Mouse (Mus musculus) neural tube, embryonic 12.5 days (tissue): ENCODE results near the gene Ddx50. TPM values are rescaled to one million over a fixed set of nuclear protein-coding genes. Genes with fewer than 3 reads are reported as not detected.

Source experiments
- ATAC-seq: fragments of 200-750 bp; cut with Nextera tagmentation; 2 replicates; pipeline ENCODE4 v1.8.0; 2017; ENCODE audit warnings: low read depth, mild to moderate bottlenecking, moderate TSS enrichment, moderate library complexity; ENCODE audit not compliant: low FRiP score
- H3K27ac ChIP-seq: fragments of 300-500 bp; sonication (generic); 2 replicates; pipeline ENCODE4 v1.5.1; 2016
- H3K27me3 ChIP-seq: fragments of 300-500 bp; sonication (generic); replicated peaks from 2 replicates; pipeline ENCODE4 v1.6.1; 2016; ENCODE audit warnings: mild to moderate bottlenecking
- H3K36me3 ChIP-seq: fragments of 300-500 bp; sonication (generic); 2 replicates; pipeline ENCODE4 v1.6.1; 2016; ENCODE audit warnings: mild to moderate bottlenecking
- H3K4me1 ChIP-seq: fragments of 300-500 bp; sonication (generic); 2 replicates; pipeline ENCODE4 v1.6.1; 2016
- H3K4me2 ChIP-seq: fragments of 300-500 bp; sonication (generic); replicated peaks from 2 replicates; pipeline ENCODE4 v1.6.1; 2016; ENCODE audit warnings: mild to moderate bottlenecking
- H3K4me3 ChIP-seq: fragments of 300-500 bp; sonication (generic); 2 replicates; pipeline ENCODE4 v1.5.1; 2016
- H3K9ac ChIP-seq: fragments of 300-500 bp; sonication (generic); 2 replicates; pipeline ENCODE4 v1.6.1; 2016; ENCODE audit warnings: mild to moderate bottlenecking
- H3K9me3 ChIP-seq: fragments of 300-500 bp; sonication (generic); 2 replicates; pipeline ENCODE4 v1.6.1; 2016; ENCODE audit warnings: mild to moderate bottlenecking
- WGBS: fragments of 180-500 bp; shearing (Covaris S2); methylation state at CpG from one replicate; pipeline ENCODE4 v1.1.7; 2016; 5-methylcytosine and 5-hydroxymethylcytosine counted together
- polyA plus RNA-seq: library from polyadenylated mRNA; unstranded; fragments of >200 nt; fragmentation: Nextera tagmentation; extraction: Ambion mirVana; gene quantifications from 2 replicates; pipeline ENCODE4 v1.2.1, GENCODE M21; 2016

Ddx50 gene
- polyA plus RNA-seq, 1 experiment from 2014 or later: 112 TPM

- Histone ChIP-seq H3K27ac (no peak overlapping the region), H3K4me2 (peak overlapping the region; percentile 3; the same call in 1 of the 2 replicates), H3K4me1 (no peaks in the 10 kb centered on the region), H3K27me3 (no peaks in the 10 kb centered on the region), H3K36me3 (no peaks in the 10 kb centered on the region), H3K9ac (no peak overlapping the region), H3K4me3 (no peak overlapping the region), H3K9me3 (no peaks in the 10 kb centered on the region)
- ATAC-seq: no peak
- 56% methylated on average over 27 of the region's 27 CpGs for WGBS
These were observed 14.1 kb upstream of the Ddx50 start for GRCm38 (mm10) chr10:62664963-62665590.

- 88% methylated on average over 10 of the region's 10 CpGs for WGBS
- no peak overlapping the region for H3K27ac ChIP-seq
These were observed 13.2 kb upstream of the Ddx50 start for GRCm38 (mm10) chr10:62664171-62664570.

GRCm38 (mm10) chr10:62656711-62657110 lies 5.7 kb upstream of the Ddx50 start:
- Histone ChIP-seq H3K36me3 (no peaks in the 10 kb centered on the region), H3K27me3 (no peaks in the 10 kb centered on the region), H3K9ac (no peak overlapping the region), H3K4me2 (no peak overlapping the region), H3K9me3 (no peaks in the 10 kb centered on the region), H3K4me3 (no peak overlapping the region), H3K4me1 (no peaks in the 10 kb centered on the region), H3K27ac (no peak overlapping the region)
- 84% methylated on average over 7 of the region's 7 CpGs for WGBS
- ATAC-seq: no peak

More at GRCm38 (mm10) chr10:62664171-62664570, 13.2 kb upstream of the Ddx50 start:
- Histone ChIP-seq H3K9ac (no peak overlapping the region), H3K36me3 (no peaks in the 10 kb centered on the region), H3K4me2 (no peak overlapping the region), H3K9me3 (no peaks in the 10 kb centered on the region), H3K4me1 (no peaks in the 10 kb centered on the region), H3K4me3 (no peak overlapping the region), H3K27me3 (no peaks in the 10 kb centered on the region)
- ATAC-seq: no peak

- Histone ChIP-seq H3K4me2 (peak overlapping the region; percentile 71), H3K27me3 (no peaks in the 10 kb centered on the region), H3K9me3 (no peaks in the 10 kb centered on the region), H3K9ac (peak overlapping the region; percentile 61), H3K27ac (peak overlapping the region; percentile 76), H3K4me1 (peaks cover 13% of the 10 kb centered on the region), H3K4me3 (peak overlapping the region; percentile 88), H3K36me3 (0 out of 2 replicates have a peak, but pooled peaks cover 3% of the 10 kb centered on the region)
- WGBS: 27% methylated on average over 3 of the region's 3 CpGs
- no peak for ATAC-seq
These were observed 943 bp upstream of the Ddx50 start for GRCm38 (mm10) chr10:62651961-62652360.

- H3K4me3 ChIP-seq: peak overlapping the region; percentile 88
- WGBS: under 1% methylated on average over 17 of the region's 17 CpGs
- peak overlapping the region; percentile 69 for H3K27ac ChIP-seq
- peak overlapping the region; percentile 71 for H3K4me2 ChIP-seq
- no peak for ATAC-seq
- peaks cover 15% of the 10 kb centered on the region for H3K36me3 ChIP-seq
- peak overlapping the region; percentile 85 for H3K9ac ChIP-seq
- H3K27me3 ChIP-seq: no peaks in the 10 kb centered on the region
- H3K9me3 ChIP-seq: no peaks in the 10 kb centered on the region
- peaks cover 13% of the 10 kb centered on the region for H3K4me1 ChIP-seq
These were observed 648 bp downstream of the Ddx50 start for GRCm38 (mm10) chr10:62650358-62650782.

GRCm38 (mm10) chr10:62604161-62604560 lies 46.9 kb downstream of the Ddx50 start:
- H3K27ac ChIP-seq: no peak overlapping the region
- 88% methylated on average over 3 of the region's 3 CpGs for WGBS
- no peak overlapping the region for H3K4me3 ChIP-seq
- no peaks in the 10 kb centered on the region for H3K36me3 ChIP-seq
- H3K27me3 ChIP-seq: no peaks in the 10 kb centered on the region
- peaks cover 8% of the 10 kb centered on the region for H3K4me1 ChIP-seq
- H3K9ac ChIP-seq: no peak overlapping the region
- H3K4me2 ChIP-seq: no peak overlapping the region
- no peak for ATAC-seq
- H3K9me3 ChIP-seq: no peaks in the 10 kb centered on the region

- peaks cover 3% of the 10 kb centered on the region; the same call in 1 of the 2 replicates for H3K36me3 ChIP-seq
- peak overlapping the region; percentile 90 for H3K4me2 ChIP-seq
- WGBS: 90% methylated on average over 12 of the region's 12 CpGs
- ATAC-seq: no peak
- no peak overlapping the region for H3K9ac ChIP-seq
- no peaks in the 10 kb centered on the region for H3K27me3 ChIP-seq
- H3K4me1 ChIP-seq: peaks cover 8% of the 10 kb centered on the region
- H3K27ac ChIP-seq: no peak overlapping the region
- no peak overlapping the region for H3K4me3 ChIP-seq
- no peaks in the 10 kb centered on the region for H3K9me3 ChIP-seq
These were observed 47.6 kb downstream of the Ddx50 start for GRCm38 (mm10) chr10:62603233-62604030.

- no peak within 1 kb of the TSS for H3K27ac ChIP-seq
- peaks cover 8% of the 10 kb centered on the region for H3K4me1 ChIP-seq
- ATAC-seq: peak; percentile 98
- WGBS: 7% methylated on average over 53 of the region's 53 CpGs
- H3K36me3 ChIP-seq: peaks cover 13% of the 10 kb centered on the region
- peak within 1 kb of the TSS; percentile 90 for H3K4me2 ChIP-seq
- H3K9ac ChIP-seq: peak within 1 kb of the TSS; percentile 81
- peak within 1 kb of the TSS; percentile 97 for H3K4me3 ChIP-seq
- no peaks in the 10 kb centered on the region for H3K27me3 ChIP-seq
- H3K9me3 ChIP-seq: no peaks in the 10 kb centered on the region
These were observed 48.6 kb downstream of the Ddx50 start, which contains the start of gene Ddx21 for GRCm38 (mm10) chr10:62602177-62603040. TSS of gene Ddx21 (minus strand) at chr10:62602281.

GRCm38 (mm10) chr10:62601833-62602176 lies 49.2 kb downstream of the Ddx50 start:
- peak; percentile 78 for ATAC-seq
- peaks cover 8% of the 10 kb centered on the region for H3K4me1 ChIP-seq
- H3K27me3 ChIP-seq: no peaks in the 10 kb centered on the region
- H3K4me3 ChIP-seq: peak overlapping the region; percentile 97
- under 1% methylated on average over 23 of the region's 23 CpGs for WGBS
- no peaks in the 10 kb centered on the region for H3K9me3 ChIP-seq
- peak overlapping the region; percentile 90 for H3K4me2 ChIP-seq
- H3K36me3 ChIP-seq: peaks cover 19% of the 10 kb centered on the region
- H3K9ac ChIP-seq: peak overlapping the region; percentile 81
- H3K27ac ChIP-seq: no peak overlapping the region

GRCm38 (mm10) chr10:62601053-62601791 lies 49.8 kb downstream of the Ddx50 start:
- no peak overlapping the region for H3K27ac ChIP-seq
- peak overlapping the region; percentile 90 for H3K4me2 ChIP-seq
- 12% methylated on average over 20 of the region's 20 CpGs for WGBS
- no peaks in the 10 kb centered on the region for H3K27me3 ChIP-seq
- H3K4me1 ChIP-seq: peaks cover 8% of the 10 kb centered on the region
- peaks cover 22% of the 10 kb centered on the region for H3K36me3 ChIP-seq
- H3K4me3 ChIP-seq: peak overlapping the region; percentile 97
- H3K9ac ChIP-seq: peak overlapping the region; percentile 81
- ATAC-seq: no peak
- no peaks in the 10 kb centered on the region for H3K9me3 ChIP-seq

- WGBS: 90% methylated on average over 6 of the region's 6 CpGs
- H3K36me3 ChIP-seq: peaks cover 26% of the 10 kb centered on the region
- H3K4me2 ChIP-seq: no peak overlapping the region
- no peaks in the 10 kb centered on the region for H3K9me3 ChIP-seq
- H3K4me3 ChIP-seq: no peak overlapping the region
- H3K27ac ChIP-seq: no peak overlapping the region
- peaks cover 8% of the 10 kb centered on the region for H3K4me1 ChIP-seq
- ATAC-seq: no peak
- H3K27me3 ChIP-seq: no peaks in the 10 kb centered on the region
- no peak overlapping the region for H3K9ac ChIP-seq
These were observed 51.0 kb downstream of the Ddx50 start for GRCm38 (mm10) chr10:62600056-62600455.
